10 mouse cellular contexts compared by ENCODE assay signal in genomic region chr12:75922900-75923299, GRCm38 (mm10).
A peak's percentile ranks its signal among the peaks of the same experiment; 100 is the strongest.
DNase-seq lines count a peak whose midpoint lies in the region; ATAC-seq lines count a peak whose summit lies in the region.
"Had no signal": no experiment of that assay in that cellular context is flagged by ENCODE, and none has a peak within 500 bp of the region (broad histone marks: within the 10 kb centered on the region; RNA-seq: fewer than 3 reads in every experiment).

No protein-coding gene starts in this region.

- no peaks in the 10 kb centered on the region for H3K27me3 ChIP-seq in neural tube, embryonic 12.5 days (replicated peaks)
- H3K27me3 ChIP-seq: embryonic facial prominence, embryonic 12.5 days had no signal

- no peak overlapping the region for H3K9ac ChIP-seq in neural tube, embryonic 12.5 days
- H3K9ac ChIP-seq: embryonic facial prominence, embryonic 12.5 days had no signal

- H3K4me3 ChIP-seq in neural tube, embryonic 12.5 days = no peak overlapping the region
- H3K4me3 ChIP-seq: embryonic facial prominence, embryonic 12.5 days had no signal

- intact Hi-C loops in heart, postnatal 36 days (cut with DNase I) = no loop called here
- intact Hi-C loops in left cerebral cortex, postnatal 10 days (cut with DNase I) = no loop called here

- H3K4me2 ChIP-seq in neural tube, embryonic 12.5 days (replicated peaks) = no peak overlapping the region
- H3K4me2 ChIP-seq: embryonic facial prominence, embryonic 12.5 days had no signal

- H3K4me1 ChIP-seq in neural tube, embryonic 12.5 days = 0 out of 2 replicates have a peak, but pooled peaks cover 5% of the 10 kb centered on the region
- H3K4me1 ChIP-seq: embryonic facial prominence, embryonic 12.5 days had no signal

- H3K9me3 ChIP-seq in neural tube, embryonic 12.5 days = no peaks in the 10 kb centered on the region
- H3K9me3 ChIP-seq: embryonic facial prominence, embryonic 12.5 days had no signal

- peaks cover 60% of the 10 kb centered on the region for H3K36me3 ChIP-seq in neural tube, embryonic 12.5 days

- peak; percentile 71; the same call in 1 of the 2 replicates for ATAC-seq in neural tube, embryonic 12.5 days (ENCODE audit: low FRiP score, low read depth)
- no peak for ATAC-seq in activated CD4-positive, CD25-positive, alpha-beta regulatory T cell, adult 4 months

- WGBS in neural tube, embryonic 12.5 days = 29% methylated on average over 11 of the region's 11 CpGs

- peak; percentile 26 for DNase-seq in heart, postnatal 4 days
- no peak for DNase-seq in heart, postnatal 36 days
- DNase-seq in lung, postnatal 10 days = peak; percentile 15
- DNase-seq in lung, postnatal 14 days = no peak
- peak; percentile 11 to 20 for DNase-seq in kidney, postnatal 36 days
- no peak for DNase-seq in left cerebral cortex, postnatal 10 days (ENCODE audit: extremely low spot score in 1 of 2, low spot score in 2 of 2)
- DNase-seq: thymus, postnatal 36 days had no signal

- H3K27ac ChIP-seq in neural tube, embryonic 12.5 days = no peak overlapping the region
- H3K27ac ChIP-seq: embryonic facial prominence, embryonic 12.5 days had no signal

Comparison
In these comparisons a context has a peak if more than half of its experiments do, and no peak if none do; other contexts are left out.
1. DNase-seq: peak in heart, postnatal 4 days (single experiment), lung, postnatal 10 days (single experiment) and kidney, postnatal 36 days (2 of 2); none in heart, postnatal 36 days (0 of 2), lung, postnatal 14 days (single experiment) and left cerebral cortex, postnatal 10 days (0 of 2).